Mouse (Mus musculus): ENCODE measurements at regions not wholly inside any gene's neighbourhood (a gene's known extent, or its start where the extent isn't known, plus 50 kb on each side); places are given as distances from the start of the nearest gene placed in this dataset.

DNA sequence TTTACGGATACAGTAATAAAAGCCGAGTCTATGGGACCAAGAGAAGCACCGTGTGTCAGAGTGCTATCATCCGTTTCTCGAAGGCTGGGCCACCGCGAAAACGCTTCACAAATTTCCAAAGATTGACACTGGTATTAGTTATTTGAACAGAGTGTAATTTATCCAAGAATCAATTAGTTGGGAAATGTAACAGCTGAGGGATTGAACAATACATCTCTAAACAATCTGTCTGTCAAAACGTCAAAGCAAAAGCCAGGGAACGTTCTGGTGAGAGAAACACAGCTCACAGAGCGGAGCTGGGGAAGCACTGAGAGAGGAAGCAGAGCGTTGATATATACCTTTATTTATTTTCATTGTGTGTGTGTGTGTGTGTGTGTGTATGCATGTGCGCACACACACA lies 498.1 kb upstream of the Fam19a5 start:
- no peak for TF ChIP-seq POLR2A (IDR thresholded peaks at IDR 0.05; ENCODE audit: low read depth, low read length)
- no peak for TF ChIP-seq CTCF (IDR thresholded peaks at IDR 0.05; ENCODE audit: borderline replicate concordance, insufficient read depth, low read length)
